Mouse (Mus musculus) stomach, embryonic 14.5 days (tissue): ENCODE measurements at regions not wholly inside any gene's neighbourhood (a gene's known extent, or its start where the extent isn't known, plus 50 kb on each side); places are given as distances from the start of the nearest gene placed in this dataset.

ENCODE experiments used
- ATAC-seq: fragments of 200-750 bp; cut with Nextera tagmentation; 2 replicates; pipeline ENCODE4 v1.8.0; 2017; ENCODE audit warnings: low read depth, moderate TSS enrichment; ENCODE audit not compliant: insufficient number of reproducible peaks, insufficient read depth, low FRiP score
- H3K27ac ChIP-seq: fragments of 300-500 bp; sonication (generic); 2 replicates; pipeline ENCODE4 v1.5.1; 2014; ENCODE audit warnings: mild to moderate bottlenecking, low read length, moderate library complexity, mixed read lengths
- H3K27me3 ChIP-seq: fragments of 300-500 bp; sonication (generic); 2 replicates; pipeline ENCODE4 v1.6.1; 2014; ENCODE audit warnings: low read length, control low read depth, mixed read lengths; ENCODE audit not compliant: control insufficient read depth, insufficient read depth
- H3K36me3 ChIP-seq: fragments of 300-500 bp; sonication (generic); 2 replicates; pipeline ENCODE4 v1.6.1; 2014; ENCODE audit warnings: mild to moderate bottlenecking, control low read depth, low read length, moderate library complexity, mixed read lengths; ENCODE audit not compliant: control insufficient read depth, insufficient read depth
- H3K4me1 ChIP-seq: fragments of 300-500 bp; sonication (generic); 2 replicates; pipeline ENCODE4 v1.6.1; 2014; ENCODE audit warnings: low read length, control low read depth, mixed read lengths; ENCODE audit not compliant: control insufficient read depth, insufficient read depth
- H3K4me2 ChIP-seq: fragments of 300-500 bp; sonication (generic); replicated peaks from 2 replicates; pipeline ENCODE4 v1.6.1; 2014; ENCODE audit warnings: low read depth, low read length, control low read depth
- H3K4me3 ChIP-seq: fragments of 300-500 bp; sonication (generic); 2 replicates; pipeline ENCODE4 v1.5.1; 2014; ENCODE audit warnings: low read depth, low read length, control low read depth
- H3K9ac ChIP-seq: fragments of 300-500 bp; sonication (generic); replicated peaks from 2 replicates; pipeline ENCODE4 v1.6.1; 2014; ENCODE audit warnings: low read depth, mild to moderate bottlenecking, control low read depth, low read length, moderate library complexity, mixed read lengths
- H3K9me3 ChIP-seq: fragments of 300-500 bp; sonication (generic); 2 replicates; pipeline ENCODE4 v1.6.1; 2016; ENCODE audit warnings: low read depth, low read length, control low read depth; ENCODE audit not compliant: control insufficient read depth
- WGBS: fragments of 180-500 bp; shearing (Covaris S2); extraction: QIAGEN DNeasy Blood & Tissue Kit; methylation state at CpG from one replicate; pipeline ENCODE4 v1.1.7; 2014; 5-methylcytosine and 5-hydroxymethylcytosine counted together

GRCm38 (mm10) chr7:79217232-79217631, 55.8 kb upstream of the Abhd2 start:
- H3K9me3 ChIP-seq: no peaks in the 10 kb centered on the region; the same call in 1 of the 2 replicates
- H3K27ac ChIP-seq: no peak overlapping the region
- no peak overlapping the region for H3K9ac ChIP-seq
- H3K4me3 ChIP-seq: no peak overlapping the region
- peaks cover under 1% of the 10 kb centered on the region; the same call in 1 of the 2 replicates for H3K4me1 ChIP-seq
- WGBS: 87% methylated on average over 2 of the region's 2 CpGs
- ATAC-seq: no peak
- no peaks in the 10 kb centered on the region for H3K27me3 ChIP-seq
- no peak overlapping the region for H3K4me2 ChIP-seq
- H3K36me3 ChIP-seq: no peaks in the 10 kb centered on the region

- Histone ChIP-seq H3K4me2 (no peak overlapping the region), H3K4me1 (no peaks in the 10 kb centered on the region), H3K9me3 (no peaks in the 10 kb centered on the region), H3K9ac (no peak overlapping the region), H3K4me3 (no peak overlapping the region), H3K27me3 (no peaks in the 10 kb centered on the region), H3K27ac (no peak overlapping the region), H3K36me3 (no peaks in the 10 kb centered on the region)
- no peak for ATAC-seq
- WGBS: 81% methylated on average over 9 of the region's 9 CpGs
These were observed 50.2 kb upstream of the Abhd2 start for GRCm38 (mm10) chr7:79222626-79223335.
